Mouse (Mus musculus): ENCODE measurements around the gene Eef1b2. TPM values are rescaled to one million over a fixed set of nuclear protein-coding genes. Genes with fewer than 3 reads are reported as not detected.

Gene Eef1b2
- total and polyA plus RNA-seq, 2 experiments = 174 to 232 TPM

DNA sequence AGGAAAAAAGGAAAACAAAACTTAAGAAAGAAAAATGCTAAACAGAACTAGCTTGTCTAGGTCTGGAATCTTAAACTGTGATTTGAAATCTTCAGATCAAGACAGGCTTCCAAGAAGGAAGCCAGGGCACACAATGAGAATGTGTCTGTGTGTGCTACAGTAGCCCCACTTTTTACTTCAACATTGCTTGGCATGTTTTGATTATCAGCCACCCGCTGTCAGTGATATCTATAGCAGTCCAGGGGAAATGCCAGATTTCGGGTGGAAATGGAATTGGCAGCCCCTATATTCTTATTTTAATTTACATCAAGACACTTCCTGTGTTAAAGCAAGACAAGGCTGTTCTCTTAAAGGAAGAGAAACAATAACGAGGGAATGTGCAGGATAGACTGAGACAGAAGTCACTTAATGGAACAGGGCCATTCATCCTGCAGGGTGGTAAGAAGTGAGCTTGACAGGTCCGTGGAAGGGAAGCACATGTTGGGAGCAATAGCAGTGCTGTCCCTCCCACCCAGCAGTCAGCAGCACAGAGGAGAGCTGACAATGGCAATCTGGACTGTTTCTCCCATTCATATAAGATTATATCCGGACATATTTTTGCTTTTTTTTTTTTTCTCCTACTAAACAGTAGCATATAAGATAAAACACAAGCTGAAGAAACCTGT, 19.4 kb downstream of the Eef1b2 start:
- H3K27me3 ChIP-seq (ENCODE audit: control insufficient read depth, insufficient read depth, low read length) = no peaks in the 10 kb centered on the region
- TF ChIP-seq POLR2A (IDR thresholded peaks at IDR 0.05; ENCODE audit: extremely low read depth, insufficient read depth, low read length) = no peak
- no peak for TF ChIP-seq CTCF (IDR thresholded peaks at IDR 0.05; ENCODE audit: low read depth, low read length)
- H3K4me1 ChIP-seq (ENCODE audit: control insufficient read depth, insufficient read depth, low read length) = peaks cover 2% of the 10 kb centered on the region; the same call in 1 of the 2 replicates
- no peak overlapping the region for H3K27ac ChIP-seq (replicated peaks; ENCODE audit: insufficient read depth, low read depth, low read length)
- no peaks in the 10 kb centered on the region for H3K79me2 ChIP-seq (ENCODE audit: control insufficient read depth, insufficient read depth, low read length)
- H3K4me3 ChIP-seq (ENCODE audit: insufficient read depth, low read depth, low read length) = no peak overlapping the region
- no peak overlapping the region for H3K9ac ChIP-seq (ENCODE audit: low read depth, low read length)
- 71% methylated on average over 5 of the region's 5 CpGs for WGBS
- DNase-seq (ENCODE audit: extremely low read depth, low read depth, low spot score) = no peak
- H3K36me3 ChIP-seq (ENCODE audit: control insufficient read depth, insufficient read depth, low read length) = no peaks in the 10 kb centered on the region

- Histone ChIP-seq H3K27ac (replicated peaks; ENCODE audit: insufficient read depth, low read depth, low read length) (no peak overlapping the region), H3K36me3 (ENCODE audit: control insufficient read depth, insufficient read depth, low read length) (no peaks in the 10 kb centered on the region), H3K4me1 (ENCODE audit: control insufficient read depth, insufficient read depth, low read length) (no peaks in the 10 kb centered on the region), H3K27me3 (ENCODE audit: control insufficient read depth, insufficient read depth, low read length) (no peaks in the 10 kb centered on the region), H3K4me3 (ENCODE audit: insufficient read depth, low read depth, low read length) (no peak overlapping the region), H3K79me2 (ENCODE audit: control insufficient read depth, insufficient read depth, low read length) (no peaks in the 10 kb centered on the region), H3K9ac (ENCODE audit: low read depth, low read length) (no peak overlapping the region)
- TF ChIP-seq CTCF (IDR thresholded peaks at IDR 0.05; ENCODE audit: low read depth, low read length) (no peak), POLR2A (IDR thresholded peaks at IDR 0.05; ENCODE audit: extremely low read depth, insufficient read depth, low read length) (no peak)
- WGBS = 94% methylated on average over 6 of the region's 6 CpGs
- no peak for DNase-seq (ENCODE audit: extremely low read depth, low read depth, low spot score)
Observed at GRCm38 (mm10) chr1:63199387-63199786, 22.8 kb downstream of the Eef1b2 start.

DNA sequence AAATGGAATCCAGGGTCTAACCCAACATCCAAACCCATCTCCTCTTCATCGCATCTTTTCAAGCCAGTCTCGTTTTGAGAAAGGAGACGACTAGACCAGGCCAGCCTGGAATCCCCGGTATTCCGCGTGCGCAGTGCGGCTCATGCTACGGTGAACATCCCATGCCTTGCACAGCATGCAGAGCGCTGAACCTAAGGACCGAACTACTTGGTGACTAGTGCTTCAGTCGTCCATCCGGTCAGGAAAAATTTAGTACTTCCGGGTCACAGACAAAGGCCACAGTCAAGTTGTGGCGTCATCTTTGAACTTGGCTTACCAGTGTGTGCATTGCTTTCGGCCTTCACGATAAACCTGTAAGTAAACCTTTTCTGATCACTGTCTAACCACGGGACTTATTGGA, 23.7 kb downstream of the Eef1b2 start:
- H3K27me3 ChIP-seq (ENCODE audit: control insufficient read depth, insufficient read depth, low read length) = no peaks in the 10 kb centered on the region
- WGBS = 92% methylated on average over 18 of the region's 18 CpGs
- H3K36me3 ChIP-seq (ENCODE audit: control insufficient read depth, insufficient read depth, low read length) = no peaks in the 10 kb centered on the region
- no peak for TF ChIP-seq POLR2A (IDR thresholded peaks at IDR 0.05; ENCODE audit: extremely low read depth, insufficient read depth, low read length)
- no peak overlapping the region for H3K9ac ChIP-seq (ENCODE audit: low read depth, low read length)
- no peak overlapping the region for H3K4me3 ChIP-seq (ENCODE audit: insufficient read depth, low read depth, low read length)
- DNase-seq (ENCODE audit: extremely low read depth, low read depth, low spot score) = no peak
- H3K27ac ChIP-seq (replicated peaks; ENCODE audit: insufficient read depth, low read depth, low read length) = no peak overlapping the region
- H3K79me2 ChIP-seq (ENCODE audit: control insufficient read depth, insufficient read depth, low read length) = no peaks in the 10 kb centered on the region
- H3K4me1 ChIP-seq (ENCODE audit: control insufficient read depth, insufficient read depth, low read length) = no peaks in the 10 kb centered on the region

- H3K79me2 ChIP-seq (ENCODE audit: control insufficient read depth, insufficient read depth, low read length) = no peaks in the 10 kb centered on the region
Observed at GRCm38 (mm10) chr1:63201672-63202071, 25.0 kb downstream of the Eef1b2 start.

GRCm38 (mm10) chr1:63203471-63203870, 26.8 kb downstream of the Eef1b2 start:
- H3K79me2 ChIP-seq (ENCODE audit: control insufficient read depth, insufficient read depth, low read length) = no peaks in the 10 kb centered on the region
- no peak overlapping the region for H3K27ac ChIP-seq (replicated peaks; ENCODE audit: insufficient read depth, low read depth, low read length)
- TF ChIP-seq POLR2A (IDR thresholded peaks at IDR 0.05; ENCODE audit: extremely low read depth, insufficient read depth, low read length) (no peak), CTCF (IDR thresholded peaks at IDR 0.05; ENCODE audit: low read depth, low read length) (no peak)
- DNase-seq (ENCODE audit: extremely low read depth, low read depth, low spot score) = no peak
- no peaks in the 10 kb centered on the region for H3K27me3 ChIP-seq (ENCODE audit: control insufficient read depth, insufficient read depth, low read length)
- 100% methylated on average over 1 of the region's 1 CpGs for WGBS
- no peaks in the 10 kb centered on the region for H3K36me3 ChIP-seq (ENCODE audit: control insufficient read depth, insufficient read depth, low read length)
- no peak overlapping the region for H3K9ac ChIP-seq (ENCODE audit: low read depth, low read length)
- H3K4me3 ChIP-seq (ENCODE audit: insufficient read depth, low read depth, low read length) = no peak overlapping the region
- no peaks in the 10 kb centered on the region for H3K4me1 ChIP-seq (ENCODE audit: control insufficient read depth, insufficient read depth, low read length)

More at GRCm38 (mm10) chr1:63201672-63202071, 25.0 kb downstream of the Eef1b2 start:
- no peak for DNase-seq (ENCODE audit: extremely low read depth, low read depth, low spot score)
- Histone ChIP-seq H3K36me3 (ENCODE audit: control insufficient read depth, insufficient read depth, low read length) (no peaks in the 10 kb centered on the region), H3K9ac (ENCODE audit: low read depth, low read length) (no peak overlapping the region), H3K4me3 (ENCODE audit: insufficient read depth, low read depth, low read length) (no peak overlapping the region), H3K27ac (replicated peaks; ENCODE audit: insufficient read depth, low read depth, low read length) (no peak overlapping the region), H3K27me3 (ENCODE audit: control insufficient read depth, insufficient read depth, low read length) (no peaks in the 10 kb centered on the region), H3K4me1 (ENCODE audit: control insufficient read depth, insufficient read depth, low read length) (no peaks in the 10 kb centered on the region)
- 86% methylated on average over 1 of the region's 1 CpGs for WGBS
- TF ChIP-seq CTCF (IDR thresholded peaks at IDR 0.05; ENCODE audit: low read depth, low read length) = no peak

DNA sequence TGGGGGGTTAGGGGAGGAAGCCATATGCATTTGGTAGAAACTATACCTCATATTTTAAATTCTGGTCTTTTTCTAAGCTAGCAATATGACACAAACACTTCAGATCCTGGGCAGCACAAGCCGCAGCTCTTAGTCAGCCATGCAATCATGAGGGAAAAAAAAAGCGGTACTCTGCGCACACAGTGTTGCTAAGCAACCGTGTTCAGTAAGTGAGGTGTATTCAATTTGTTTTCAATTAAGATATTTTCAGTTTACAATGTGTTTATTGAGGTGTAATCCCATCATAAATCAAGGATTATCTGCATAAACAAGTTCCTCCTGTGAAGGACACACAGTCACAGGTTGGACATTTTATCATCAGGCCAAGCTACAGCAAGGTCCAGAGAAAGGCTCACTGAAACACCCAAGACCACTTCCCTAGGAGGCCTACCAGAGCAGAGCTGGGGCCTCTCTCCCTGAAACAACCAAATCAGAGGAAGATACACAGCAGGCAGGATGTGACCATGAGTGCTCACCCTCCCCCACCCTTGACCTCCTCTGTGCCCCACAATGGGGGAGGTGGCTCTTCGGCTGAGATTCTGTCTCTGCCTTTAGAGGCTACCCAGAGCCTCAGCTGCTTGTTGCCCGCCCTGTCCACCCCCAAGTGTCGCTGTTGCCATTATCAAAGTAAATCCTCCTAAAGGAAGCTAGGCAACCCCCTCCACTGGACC, 27.5 kb downstream of the Eef1b2 start:
- TF ChIP-seq POLR2A (IDR thresholded peaks at IDR 0.05; ENCODE audit: extremely low read depth, insufficient read depth, low read length) (no peak), CTCF (IDR thresholded peaks at IDR 0.05; ENCODE audit: low read depth, low read length) (no peak)
- no peaks in the 10 kb centered on the region for H3K4me1 ChIP-seq (ENCODE audit: control insufficient read depth, insufficient read depth, low read length)
- no peaks in the 10 kb centered on the region for H3K36me3 ChIP-seq (ENCODE audit: control insufficient read depth, insufficient read depth, low read length)
- H3K4me3 ChIP-seq (ENCODE audit: insufficient read depth, low read depth, low read length) = no peak overlapping the region
- no peaks in the 10 kb centered on the region for H3K27me3 ChIP-seq (ENCODE audit: control insufficient read depth, insufficient read depth, low read length)
- no peak for DNase-seq (ENCODE audit: extremely low read depth, low read depth, low spot score)
- no peak overlapping the region for H3K9ac ChIP-seq (ENCODE audit: low read depth, low read length)
- H3K79me2 ChIP-seq (ENCODE audit: control insufficient read depth, insufficient read depth, low read length) = no peaks in the 10 kb centered on the region
- 50% methylated on average over 7 of the region's 7 CpGs for WGBS
- H3K27ac ChIP-seq (replicated peaks; ENCODE audit: insufficient read depth, low read depth, low read length) = no peak overlapping the region

Measured in liver, adult 2 months (tissue).